Mouse (Mus musculus): ENCODE results near the gene Cabin1. TPM values are rescaled to one million over a fixed set of nuclear protein-coding genes. Genes with fewer than 3 reads are reported as not detected.

Cabin1 gene
- total RNA-seq, 1 experiment: 59.0 TPM

- H3K4me1 ChIP-seq (ENCODE audit: control insufficient read depth in 2 of 2, insufficient read depth in 2 of 2, low read length in 2 of 2, poor library complexity in 1 of 2): peaks cover 0 to 7% of the 10 kb centered on the region in 2 experiments; a peak in 1 of 4 replicates
Measured at GRCm38 (mm10) chr10:75662575-75662974, 101.6 kb downstream of the Cabin1 start.

GRCm38 (mm10) chr10:75661876-75662275 lies 102.3 kb downstream of the Cabin1 start:
- no peak overlapping the region for H3K4me3 ChIP-seq (ENCODE audit: insufficient read depth in 1 of 2, low read depth in 1 of 2, low read length in 2 of 2, poor library complexity in 1 of 2, severe bottlenecking in 1 of 2)
- peaks cover 43% of the 10 kb centered on the region for H3K36me3 ChIP-seq (ENCODE audit: control insufficient read depth, insufficient read depth, low read length, poor library complexity, severe bottlenecking)
- H3K9ac ChIP-seq (ENCODE audit: insufficient read depth, low read depth, low read length, poor library complexity, severe bottlenecking): no peak overlapping the region
- TF ChIP-seq HCFC1 (IDR thresholded peaks at IDR 0.05; ENCODE audit: borderline replicate concordance, insufficient read depth, low read length): no peak
- no peak for TF ChIP-seq MAFK (IDR thresholded peaks at IDR 0.05; ENCODE audit: insufficient read depth, low read depth, low read length)
- TF ChIP-seq ZC3H11A (IDR thresholded peaks at IDR 0.05; ENCODE audit: borderline replicate concordance, low read depth, low read length): no peak
- TF ChIP-seq ZNF384 (IDR thresholded peaks at IDR 0.05; ENCODE audit: low read depth, low read length): no peak
- no peak for TF ChIP-seq CHD2 (IDR thresholded peaks at IDR 0.05; ENCODE audit: low read depth, low read length)
- H3K27ac ChIP-seq (ENCODE audit: insufficient read depth, low read depth, low read length, poor library complexity, severe bottlenecking): no peak overlapping the region
- DNase-seq (ENCODE audit: low read depth, low spot score): no peak
- no peaks in the 10 kb centered on the region for H3K9me3 ChIP-seq (ENCODE audit: control insufficient read depth, insufficient read depth, low read depth, low read length)
- in situ Hi-C loops (cut with MboI; ENCODE audit: low sequenced_read_pairs in 2 of 2, unreplicated experiment in 2 of 2): no loop called here
- peaks cover 0 to 4% of the 10 kb centered on the region in 2 experiments; a peak in 1 of 4 replicates for H3K4me1 ChIP-seq (ENCODE audit: control insufficient read depth in 2 of 2, insufficient read depth in 2 of 2, low read length in 2 of 2, poor library complexity in 1 of 2)

More at GRCm38 (mm10) chr10:75662575-75662974, 101.6 kb downstream of the Cabin1 start:
- no peak for TF ChIP-seq HCFC1 (IDR thresholded peaks at IDR 0.05; ENCODE audit: borderline replicate concordance, insufficient read depth, low read length)
- TF ChIP-seq CHD2 (IDR thresholded peaks at IDR 0.05; ENCODE audit: low read depth, low read length): no peak
- no peak for TF ChIP-seq ZNF384 (IDR thresholded peaks at IDR 0.05; ENCODE audit: low read depth, low read length)
- no peak for TF ChIP-seq MAFK (IDR thresholded peaks at IDR 0.05; ENCODE audit: insufficient read depth, low read depth, low read length)
- TF ChIP-seq ZC3H11A (IDR thresholded peaks at IDR 0.05; ENCODE audit: borderline replicate concordance, low read depth, low read length): no peak
- H3K36me3 ChIP-seq (ENCODE audit: control insufficient read depth, insufficient read depth, low read length, poor library complexity, severe bottlenecking): peaks cover 36% of the 10 kb centered on the region
- H3K4me3 ChIP-seq (ENCODE audit: insufficient read depth in 1 of 2, low read depth in 1 of 2, low read length in 2 of 2, poor library complexity in 1 of 2, severe bottlenecking in 1 of 2): no peak overlapping the region
- H3K27ac ChIP-seq (ENCODE audit: insufficient read depth, low read depth, low read length, poor library complexity, severe bottlenecking): no peak overlapping the region
- in situ Hi-C loops (cut with MboI; ENCODE audit: low sequenced_read_pairs in 2 of 2, unreplicated experiment in 2 of 2): no loop called here
- H3K9ac ChIP-seq (ENCODE audit: insufficient read depth, low read depth, low read length, poor library complexity, severe bottlenecking): no peak overlapping the region
- DNase-seq (ENCODE audit: low read depth, low spot score): no peak
- H3K9me3 ChIP-seq (ENCODE audit: control insufficient read depth, insufficient read depth, low read depth, low read length): no peaks in the 10 kb centered on the region

GRCm38 (mm10) chr10:75661381-75661780 lies 102.8 kb downstream of the Cabin1 start:
- peaks cover 46% of the 10 kb centered on the region for H3K36me3 ChIP-seq (ENCODE audit: control insufficient read depth, insufficient read depth, low read length, poor library complexity, severe bottlenecking)
- in situ Hi-C loops (cut with MboI; ENCODE audit: low sequenced_read_pairs in 2 of 2, unreplicated experiment in 2 of 2): no loop called here
- no peaks in the 10 kb centered on the region for H3K9me3 ChIP-seq (ENCODE audit: control insufficient read depth, insufficient read depth, low read depth, low read length)
- DNase-seq (ENCODE audit: low read depth, low spot score): no peak
- no peak overlapping the region for H3K9ac ChIP-seq (ENCODE audit: insufficient read depth, low read depth, low read length, poor library complexity, severe bottlenecking)
- no peaks in the 10 kb centered on the region for H3K4me1 ChIP-seq (ENCODE audit: control insufficient read depth in 2 of 2, insufficient read depth in 2 of 2, low read length in 2 of 2, poor library complexity in 1 of 2)
- H3K4me3 ChIP-seq (ENCODE audit: insufficient read depth in 1 of 2, low read depth in 1 of 2, low read length in 2 of 2, poor library complexity in 1 of 2, severe bottlenecking in 1 of 2): no peak overlapping the region
- TF ChIP-seq CHD2 (IDR thresholded peaks at IDR 0.05; ENCODE audit: low read depth, low read length) (no peak), HCFC1 (IDR thresholded peaks at IDR 0.05; ENCODE audit: borderline replicate concordance, insufficient read depth, low read length) (no peak), MAFK (IDR thresholded peaks at IDR 0.05; ENCODE audit: insufficient read depth, low read depth, low read length) (no peak), ZC3H11A (IDR thresholded peaks at IDR 0.05; ENCODE audit: borderline replicate concordance, low read depth, low read length) (no peak), ZNF384 (IDR thresholded peaks at IDR 0.05; ENCODE audit: low read depth, low read length) (no peak)
- no peak overlapping the region for H3K27ac ChIP-seq (ENCODE audit: insufficient read depth, low read depth, low read length, poor library complexity, severe bottlenecking)

- TF ChIP-seq MAFK (IDR thresholded peaks at IDR 0.05; ENCODE audit: insufficient read depth, low read depth, low read length) (peak; percentile 78), HCFC1 (IDR thresholded peaks at IDR 0.05; ENCODE audit: borderline replicate concordance, insufficient read depth, low read length) (no peak), ZNF384 (IDR thresholded peaks at IDR 0.05; ENCODE audit: low read depth, low read length) (no peak), ZC3H11A (IDR thresholded peaks at IDR 0.05; ENCODE audit: borderline replicate concordance, low read depth, low read length) (no peak), CHD2 (IDR thresholded peaks at IDR 0.05; ENCODE audit: low read depth, low read length) (no peak)
- DNase-seq (ENCODE audit: low read depth, low spot score): no peak
- peak overlapping the region; percentile 10; the same call in 1 of the 2 replicates for H3K27ac ChIP-seq (ENCODE audit: insufficient read depth, low read depth, low read length, poor library complexity, severe bottlenecking)
- in situ Hi-C loops (cut with MboI; ENCODE audit: low sequenced_read_pairs in 2 of 2, unreplicated experiment in 2 of 2): no loop called here
- no peak overlapping the region for H3K9ac ChIP-seq (ENCODE audit: insufficient read depth, low read depth, low read length, poor library complexity, severe bottlenecking)
- peaks cover 57% of the 10 kb centered on the region for H3K36me3 ChIP-seq (ENCODE audit: control insufficient read depth, insufficient read depth, low read length, poor library complexity, severe bottlenecking)
- H3K9me3 ChIP-seq (ENCODE audit: control insufficient read depth, insufficient read depth, low read depth, low read length): no peaks in the 10 kb centered on the region
- H3K4me1 ChIP-seq (ENCODE audit: control insufficient read depth in 2 of 2, insufficient read depth in 2 of 2, low read length in 2 of 2, poor library complexity in 1 of 2): no peaks in the 10 kb centered on the region
- H3K4me3 ChIP-seq (ENCODE audit: insufficient read depth in 1 of 2, low read depth in 1 of 2, low read length in 2 of 2, poor library complexity in 1 of 2, severe bottlenecking in 1 of 2): no peak overlapping the region
Measured at GRCm38 (mm10) chr10:75657772-75658171, 106.4 kb downstream of the Cabin1 start.
